Mouse (Mus musculus): ENCODE measurements around the gene Galnt6. TPM values are rescaled to one million over a fixed set of nuclear protein-coding genes. Genes with fewer than 3 reads are reported as not detected.
A peak's percentile ranks its signal among the peaks of the same experiment; 100 is the strongest.
"Not testable (repeated sequence)": the region's sequence is repeated elsewhere in the genome, so short reads cannot be mapped to it uniquely, and the experiment has no call there.

Gene Galnt6
- polyA plus RNA-seq (2015; fragmentation: Nextera tagmentation; extraction: Ambion mirVana), result 1.2 and 1.3 TPM in 2 replicates

DNA sequence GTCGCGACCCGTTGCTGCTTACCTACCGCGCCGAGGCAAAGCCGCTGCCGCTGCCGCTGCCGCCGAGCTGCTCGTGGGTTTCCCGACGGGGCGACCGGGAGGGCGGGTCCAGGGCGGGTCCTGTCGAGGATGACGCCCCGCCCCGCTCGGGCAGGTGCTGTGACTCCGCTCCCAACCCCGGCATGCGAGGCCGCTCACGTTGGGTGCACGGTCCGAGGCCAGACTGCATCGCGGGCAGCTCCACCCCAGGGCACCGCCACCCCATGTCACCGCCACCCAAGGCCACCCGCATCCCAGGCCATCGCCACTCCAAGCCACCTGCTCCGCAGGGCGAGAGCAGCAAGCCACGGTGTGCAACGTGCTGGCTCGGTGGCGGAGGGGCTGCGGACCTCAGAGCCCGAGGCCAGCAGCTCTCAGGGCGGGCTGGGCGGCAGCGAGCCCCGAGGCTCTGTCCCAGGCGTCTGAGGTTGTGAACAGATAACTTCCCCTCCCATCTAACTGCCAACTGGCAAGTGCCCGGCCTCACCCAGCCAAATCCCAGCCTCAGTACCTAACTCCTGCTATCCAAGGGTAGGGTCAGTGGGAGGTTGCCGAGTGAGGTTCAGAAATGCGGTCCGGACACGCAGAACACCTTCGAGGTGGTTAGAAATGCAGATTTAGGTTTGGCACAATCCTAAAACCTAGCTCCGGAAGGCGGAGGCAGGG, at the start of gene Galnt6:
Gene Galnt6, minus strand, starts transcription at position 96 of the 705 bp plus-strand sequence.
- DNase-seq (ENCODE audit: low spot score) (no peak), ATAC-seq (replicated peaks; ENCODE audit: low FRiP score, low read depth) (0 out of 2 replicates have a peak, but pooled peaks have one; percentile 51)
- Histone ChIP-seq H3K27me3 (ENCODE audit: insufficient read depth, low read length) (peaks cover 41% of the 10 kb centered on the region), H3K36me3 (ENCODE audit: insufficient read depth, low read length) (no peaks in the 10 kb centered on the region), H3K27ac (no peak within 1 kb of the TSS), H3K9me3 (replicated peaks; ENCODE audit: low read length) (no peaks in the 10 kb centered on the region), H3K9ac (ENCODE audit: low read depth, low read length) (0 out of 2 replicates have a peak within 1 kb of the TSS, but pooled peaks have one; percentile 46), H3K4me2 (ENCODE audit: low read length) (peak within 1 kb of the TSS; percentile 61), H3K4me1 (replicated peaks; ENCODE audit: insufficient read depth, low read length) (peaks cover 12% of the 10 kb centered on the region; the same call in 1 of the 2 replicates), H3K4me3 (replicated peaks; ENCODE audit: low read depth, low read length) (peak within 1 kb of the TSS; percentile 27)
- WGBS, result 7% methylated on average over 54 of the region's 57 CpGs
- TF ChIP-seq CTCF (IDR thresholded peaks at IDR 0.05; ENCODE audit: low read depth), result no peak

- H3K4me2 ChIP-seq (ENCODE audit: low read length), result 0 out of 2 replicates have a peak overlapping the region, but pooled peaks have one; percentile 1
- no peaks in the 10 kb centered on the region for H3K36me3 ChIP-seq (ENCODE audit: insufficient read depth, low read length)
- no peak for TF ChIP-seq CTCF (IDR thresholded peaks at IDR 0.05; ENCODE audit: low read depth)
- H3K4me3 ChIP-seq (replicated peaks; ENCODE audit: low read depth, low read length), result no peak overlapping the region
- 0 out of 2 replicates have a peak, but pooled peaks have one; percentile 62 for ATAC-seq (replicated peaks; ENCODE audit: low FRiP score, low read depth)
- 0 out of 2 replicates have a peak, but pooled peaks cover 4% of the 10 kb centered on the region for H3K4me1 ChIP-seq (replicated peaks; ENCODE audit: insufficient read depth, low read length)
- H3K9ac ChIP-seq (ENCODE audit: low read depth, low read length), result no peak overlapping the region
- no peaks in the 10 kb centered on the region for H3K9me3 ChIP-seq (replicated peaks; ENCODE audit: low read length)
- H3K27ac ChIP-seq, result no peak overlapping the region
- DNase-seq (ENCODE audit: low spot score), result peak; percentile 71
- H3K27me3 ChIP-seq (ENCODE audit: insufficient read depth, low read length), result no peaks in the 10 kb centered on the region
- 31% methylated on average over 32 of the region's 32 CpGs for WGBS
Observed at GRCm38 (mm10) chr15:100777020-100778016, 48.1 kb upstream of the Galnt6 start.

DNA sequence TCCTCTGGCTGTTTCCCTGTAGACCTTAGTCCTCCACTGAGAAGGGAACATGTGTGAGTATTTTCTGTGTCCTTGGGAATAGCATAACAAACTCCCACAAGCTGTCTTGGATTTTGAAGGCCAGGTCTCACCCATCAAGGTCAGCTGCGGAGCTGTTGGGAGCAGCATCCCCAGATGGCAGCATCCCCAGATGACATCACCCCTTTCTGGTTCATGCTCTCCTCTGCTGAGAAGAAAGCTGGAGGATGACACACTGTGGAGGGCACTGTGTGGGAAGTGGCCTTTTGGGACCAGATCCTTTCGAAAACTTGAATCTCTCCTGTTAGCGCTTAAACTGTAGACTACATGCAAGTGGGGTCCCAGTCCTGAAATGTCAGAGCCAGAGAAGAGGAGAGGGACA, 47.2 kb upstream of the Galnt6 start:
- no peak for TF ChIP-seq CTCF (IDR thresholded peaks at IDR 0.05; ENCODE audit: low read depth)
- WGBS, result 89% methylated on average over 3 of the region's 3 CpGs
- no peak overlapping the region for H3K9ac ChIP-seq (ENCODE audit: low read depth, low read length)
- 0 out of 2 replicates have a peak, but pooled peaks cover 4% of the 10 kb centered on the region for H3K4me1 ChIP-seq (replicated peaks; ENCODE audit: insufficient read depth, low read length)
- H3K36me3 ChIP-seq (ENCODE audit: insufficient read depth, low read length), result no peaks in the 10 kb centered on the region
- no peaks in the 10 kb centered on the region for H3K27me3 ChIP-seq (ENCODE audit: insufficient read depth, low read length)
- H3K4me2 ChIP-seq (ENCODE audit: low read length), result no peak overlapping the region
- no peak overlapping the region for H3K4me3 ChIP-seq (replicated peaks; ENCODE audit: low read depth, low read length)
- no peaks in the 10 kb centered on the region for H3K9me3 ChIP-seq (replicated peaks; ENCODE audit: low read length)
- no peak for ATAC-seq (replicated peaks; ENCODE audit: low FRiP score, low read depth)
- no peak overlapping the region for H3K27ac ChIP-seq
- DNase-seq (ENCODE audit: low spot score), result no peak

- ATAC-seq (replicated peaks; ENCODE audit: low FRiP score, low read depth) (no peak), DNase-seq (ENCODE audit: low spot score) (peak; percentile 14)
- Histone ChIP-seq H3K4me3 (replicated peaks; ENCODE audit: low read depth, low read length) (no peak overlapping the region), H3K4me2 (ENCODE audit: low read length) (no peak overlapping the region), H3K27me3 (ENCODE audit: insufficient read depth, low read length) (no peaks in the 10 kb centered on the region), H3K4me1 (replicated peaks; ENCODE audit: insufficient read depth, low read length) (0 out of 2 replicates have a peak, but pooled peaks cover under 1% of the 10 kb centered on the region), H3K9me3 (replicated peaks; ENCODE audit: low read length) (no peaks in the 10 kb centered on the region), H3K27ac (no peak overlapping the region), H3K36me3 (ENCODE audit: insufficient read depth, low read length) (no peaks in the 10 kb centered on the region), H3K9ac (ENCODE audit: low read depth, low read length) (no peak overlapping the region)
- 50% methylated on average over 19 of the region's 19 CpGs for WGBS
- no peak for TF ChIP-seq CTCF (IDR thresholded peaks at IDR 0.05; ENCODE audit: low read depth)
Observed at GRCm38 (mm10) chr15:100775189-100776166, 46.3 kb upstream of the Galnt6 start.

DNA sequence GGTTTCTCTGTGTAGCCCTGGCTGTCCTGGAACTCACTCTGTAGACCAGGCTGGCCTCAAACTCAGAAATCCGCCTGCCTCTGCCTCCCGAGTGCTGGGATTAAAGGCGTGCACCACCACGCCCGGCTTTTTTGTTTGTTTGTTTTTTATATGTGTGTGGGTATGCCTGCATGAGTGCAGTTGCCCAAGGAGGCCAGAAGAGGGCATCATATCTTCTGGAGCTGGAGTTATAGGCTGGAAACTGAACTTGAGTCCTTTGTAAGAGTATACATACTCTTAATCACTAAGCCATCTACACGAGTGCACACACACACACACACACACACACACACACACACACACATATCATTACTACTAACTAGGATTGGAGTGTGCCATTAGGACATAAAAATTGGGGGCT, 44.7 kb upstream of the Galnt6 start:
- not testable (repeated sequence) for H3K4me1 ChIP-seq (replicated peaks; ENCODE audit: insufficient read depth, low read length); DNase-seq (ENCODE audit: low spot score); H3K4me3 ChIP-seq (replicated peaks; ENCODE audit: low read depth, low read length); H3K36me3 ChIP-seq (ENCODE audit: insufficient read depth, low read length); H3K9ac ChIP-seq (ENCODE audit: low read depth, low read length); H3K27me3 ChIP-seq (ENCODE audit: insufficient read depth, low read length); H3K4me2 ChIP-seq (ENCODE audit: low read length); H3K27ac ChIP-seq; ATAC-seq (replicated peaks; ENCODE audit: low FRiP score, low read depth); H3K9me3 ChIP-seq (replicated peaks; ENCODE audit: low read length)
- WGBS, result 94% methylated on average over 6 of the region's 6 CpGs
- peak; percentile 35; the same call in 1 of the 2 replicates for TF ChIP-seq CTCF (IDR thresholded peaks at IDR 0.05; ENCODE audit: low read depth)

All from kidney, postnatal 0 days (tissue).